Mouse (Mus musculus) liver, embryonic 14.5 days (tissue): ENCODE results near the gene Simc1. TPM values are rescaled to one million over a fixed set of nuclear protein-coding genes. Genes with fewer than 3 reads are reported as not detected.
A peak's percentile ranks its signal among the peaks of the same experiment; 100 is the strongest.

Experiments used
- ATAC-seq: fragments of 200-750 bp; cut with Nextera tagmentation; 2 replicates; pipeline ENCODE4 v1.8.0; 2017; ENCODE audit warnings: moderate number of reproducible peaks, mild to moderate bottlenecking, moderate library complexity; ENCODE audit not compliant: insufficient read depth
- DNase-seq, 3 experiments: peaks; one replicate each; pipeline ENCODE4 v3.0.0-alpha.2; 2012 to 2013; ENCODE audit warnings: low read depth in 3 of 3, low spot score in 3 of 3
- H3K27ac ChIP-seq: fragments of 300-500 bp; sonication (generic); 2 replicates; pipeline ENCODE4 v1.5.1; 2014; ENCODE audit warnings: moderate library complexity, mild to moderate bottlenecking, control low read depth, inconsistent platforms
- H3K27me3 ChIP-seq: fragments of 300-500 bp; sonication (generic); 2 replicates; pipeline ENCODE4 v1.6.1; 2014; ENCODE audit warnings: mild to moderate bottlenecking, low read length, moderate library complexity; ENCODE audit not compliant: control insufficient read depth, insufficient read depth
- H3K36me3 ChIP-seq: fragments of 300-500 bp; sonication (generic); replicated peaks from 2 replicates; pipeline ENCODE4 v1.6.1; 2014; ENCODE audit warnings: low read depth; ENCODE audit not compliant: control insufficient read depth, insufficient read depth
- H3K4me1 ChIP-seq, 2 experiments: fragments of 200-500 bp in 1 of 2; fragments of 300-500 bp in 1 of 2; sonication (generic) in 1 of 2; replicated peaks; 2 replicates each; pipeline ENCODE4 v1.6.1; 2012 to 2014; ENCODE audit warnings: antibody characterized with exemption in 1 of 2, inconsistent platforms in 1 of 2, low read length in 1 of 2; ENCODE audit not compliant: control insufficient read depth in 2 of 2, insufficient read depth in 2 of 2
- H3K4me2 ChIP-seq: fragments of 300-500 bp; sonication (generic); 2 replicates; pipeline ENCODE4 v1.6.1; 2014; ENCODE audit warnings: low read depth, mild to moderate bottlenecking, control low read depth, moderate library complexity
- H3K4me3 ChIP-seq, 2 experiments: fragments of 200-500 bp in 1 of 2; fragments of 300-500 bp in 1 of 2; sonication (generic) in 1 of 2; 2 replicates each; pipeline ENCODE4 v1.5.1; 2012 to 2014; ENCODE audit warnings: low read depth in 2 of 2, low read length in 2 of 2, mild to moderate bottlenecking in 2 of 2, control low read depth in 1 of 2, inconsistent platforms in 1 of 2, moderate library complexity in 1 of 2; ENCODE audit not compliant: insufficient read depth in 1 of 2
- H3K9ac ChIP-seq: fragments of 300-500 bp; sonication (generic); replicated peaks from 2 replicates; pipeline ENCODE4 v1.6.1; 2014; ENCODE audit warnings: mild to moderate bottlenecking, control low read depth, moderate library complexity
- H3K9me3 ChIP-seq: fragments of 300-500 bp; sonication (generic); 2 replicates; pipeline ENCODE4 v1.6.1; 2016; ENCODE audit warnings: low read length, mixed read lengths; ENCODE audit not compliant: control insufficient read depth
- CTCF ChIP-seq: IDR thresholded peaks from 2 replicates; pipeline ENCODE4 v1.5.1; 2016; ENCODE audit warnings: antibody characterized with exemption, low read depth, control low read depth
- EP300 ChIP-seq: IDR thresholded peaks from 2 replicates; pipeline ENCODE4 v1.6.1; 2016; ENCODE audit warnings: antibody characterized with exemption, low read depth
- WGBS: fragments of 180-500 bp; shearing (Covaris S2); extraction: QIAGEN DNeasy Blood & Tissue Kit; methylation state at CpG from one replicate; pipeline ENCODE4 v1.1.7; 2014; ENCODE audit not compliant: insufficient replicate concordance; 5-methylcytosine and 5-hydroxymethylcytosine counted together
- polyA plus RNA-seq, 2 experiments: library from polyadenylated mRNA; depleted of rRNA in 1 of 2; stranded (reverse) in 1 of 2; unstranded in 1 of 2; fragments of >200 nt; fragmentation: Nextera tagmentation in 1 of 2; extraction: Ambion mirVana in 1 of 2; gene quantifications; 2 replicates each; pipeline versions ENCODE4 v1.2.1 to v1.2.3; 2012 to 2014

The Simc1 gene
- polyA plus RNA-seq, 2 experiments = 2.0 to 2.8 TPM

- TF ChIP-seq CTCF = no peak
- no peak for TF ChIP-seq EP300
- Histone ChIP-seq H3K9me3 (no peaks in the 10 kb centered on the region), H3K4me3 (peak overlapping the region; percentile 64 to 79), H3K9ac (peak overlapping the region; percentile 72), H3K27me3 (no peaks in the 10 kb centered on the region; the same call in 1 of the 2 replicates), H3K4me2 (peak overlapping the region; percentile 94), H3K4me1 (peaks cover 5 to 6% of the 10 kb centered on the region in 2 experiments; a peak in 3 of 4 replicates), H3K36me3 (no peaks in the 10 kb centered on the region), H3K27ac (no peak overlapping the region)
- ATAC-seq (no peak), DNase-seq (no peak)
- 6% methylated on average over 19 of the region's 19 CpGs for WGBS
Measured at GRCm38 (mm10) chr13:54575489-54575888, 71.9 kb downstream of the Simc1 start.

- peaks cover 5 to 6% of the 10 kb centered on the region in 2 experiments; a peak in 3 of 4 replicates for H3K4me1 ChIP-seq
- no peaks in the 10 kb centered on the region; the same call in 1 of the 2 replicates for H3K27me3 ChIP-seq
- no peak overlapping the region for H3K9ac ChIP-seq
- DNase-seq (no peak), ATAC-seq (no peak)
- TF ChIP-seq EP300 = no peak
- TF ChIP-seq CTCF = no peak
- no peak overlapping the region for H3K4me2 ChIP-seq
- no peak overlapping the region for H3K27ac ChIP-seq
- peaks cover 3% of the 10 kb centered on the region; the same call in 1 of the 2 replicates for H3K36me3 ChIP-seq
- H3K4me3 ChIP-seq = no peak overlapping the region
- H3K9me3 ChIP-seq = no peaks in the 10 kb centered on the region
- WGBS = 64% methylated on average over 21 of the region's 21 CpGs
Measured at GRCm38 (mm10) chr13:54577652-54578507, 74.3 kb downstream of the Simc1 start.

DNA sequence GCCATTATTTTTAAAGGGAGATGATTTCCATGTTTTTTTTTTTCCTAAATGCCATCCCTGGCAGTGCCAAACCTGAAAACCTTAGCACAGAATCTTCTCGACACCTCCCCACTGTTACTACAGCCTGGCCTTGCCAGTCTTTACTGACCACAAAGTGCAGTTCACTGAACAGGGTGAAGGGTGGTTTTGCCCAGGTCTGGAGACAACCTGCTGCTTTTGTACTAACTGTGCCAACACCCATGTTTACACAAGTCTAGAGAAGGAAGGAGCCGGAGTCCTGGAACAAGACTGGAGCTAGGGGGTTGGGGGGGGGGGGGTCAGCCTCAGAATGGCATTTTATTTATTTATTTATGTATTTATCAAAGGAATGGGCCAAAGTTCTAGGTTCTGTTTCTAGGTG is 77.8 kb downstream of the Simc1 start:
- Histone ChIP-seq H3K9me3 (no peaks in the 10 kb centered on the region), H3K4me1 (no peaks in the 10 kb centered on the region; a peak in 1 of 4 replicates), H3K9ac (no peak overlapping the region), H3K36me3 (peaks cover 23% of the 10 kb centered on the region), H3K4me3 (no peak overlapping the region), H3K4me2 (no peak overlapping the region), H3K27ac (no peak overlapping the region), H3K27me3 (no peaks in the 10 kb centered on the region)
- WGBS = 66% methylated on average over 2 of the region's 2 CpGs
- no peak for ATAC-seq
- DNase-seq = no peak
- TF ChIP-seq CTCF (no peak), EP300 (no peak)

- Histone ChIP-seq H3K4me1 (no peaks in the 10 kb centered on the region; a peak in 1 of 4 replicates), H3K9ac (no peak overlapping the region), H3K27ac (no peak overlapping the region), H3K36me3 (peaks cover 23% of the 10 kb centered on the region), H3K9me3 (no peaks in the 10 kb centered on the region), H3K27me3 (no peaks in the 10 kb centered on the region), H3K4me2 (no peak overlapping the region), H3K4me3 (no peak overlapping the region)
- TF ChIP-seq CTCF (no peak), EP300 (no peak)
- ATAC-seq (no peak), DNase-seq (no peak)
- 67% methylated on average over 10 of the region's 10 CpGs for WGBS
Measured at GRCm38 (mm10) chr13:54582126-54582525, 78.5 kb downstream of the Simc1 start.

- no peak for DNase-seq
- Histone ChIP-seq H3K9ac (no peak overlapping the region), H3K4me3 (no peak overlapping the region), H3K27me3 (no peaks in the 10 kb centered on the region), H3K4me1 (no peaks in the 10 kb centered on the region; a peak in 1 of 4 replicates), H3K36me3 (peaks cover 26% of the 10 kb centered on the region), H3K4me2 (no peak overlapping the region), H3K9me3 (no peaks in the 10 kb centered on the region), H3K27ac (no peak overlapping the region)
- ATAC-seq = no peak
- 75% methylated on average over 5 of the region's 5 CpGs for WGBS
- TF ChIP-seq EP300 = no peak
- no peak for TF ChIP-seq CTCF
Measured at GRCm38 (mm10) chr13:54582860-54583259, 79.3 kb downstream of the Simc1 start.
